Mouse (Mus musculus) stomach, postnatal 0 days (tissue): Measurements from ENCODE around the gene BC048403.

Experiments used
- CTCF ChIP-seq: IDR thresholded peaks from 2 replicates; pipeline ENCODE4 v1.5.1; 2016; ENCODE audit warnings: antibody characterized with exemption, low read depth, mild to moderate bottlenecking, moderate library complexity
- EP300 ChIP-seq: optimal IDR thresholded peaks from 2 replicates; pipeline ENCODE3; 2016; ENCODE audit warnings: antibody characterized with exemption

DNA sequence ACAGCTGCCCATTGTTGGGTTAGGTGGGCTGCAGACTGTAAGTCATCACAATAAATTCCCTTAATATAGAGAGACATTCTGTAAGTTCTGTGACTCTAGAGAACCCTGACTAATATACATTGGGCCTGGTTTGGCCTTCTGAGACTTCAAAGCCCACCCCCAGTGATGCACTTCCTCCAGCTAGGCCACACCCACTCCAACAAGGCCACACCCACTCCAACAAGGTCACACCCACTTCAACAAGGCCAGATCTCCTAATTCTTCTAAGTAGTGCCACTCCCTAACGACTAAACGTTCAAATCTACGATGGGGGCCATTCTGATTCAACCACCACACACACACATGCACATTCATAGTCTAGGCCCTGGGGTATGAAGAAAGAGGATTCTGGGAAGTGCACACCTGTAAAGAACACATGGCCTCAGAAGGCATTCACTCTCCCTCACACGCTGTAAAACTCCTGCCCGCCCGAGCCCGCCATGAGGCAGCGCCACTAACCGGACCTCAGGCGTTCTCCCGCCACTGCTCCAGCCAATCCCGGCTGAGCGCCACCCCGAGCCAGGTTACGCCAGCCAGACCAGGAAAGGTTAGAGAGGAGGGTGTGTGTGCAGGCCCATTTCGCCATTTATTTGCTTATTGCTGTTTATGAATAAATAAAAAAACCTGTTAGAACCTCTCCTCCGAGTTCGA lies 20.7 kb upstream of the BC048403 start:
- TF ChIP-seq CTCF (no peak), EP300 (no peak)
